Mouse (Mus musculus): ENCODE data around the gene 4930548H24Rik.
"Not testable (repeated sequence)": the region's sequence is repeated elsewhere in the genome, so short reads cannot be mapped to it uniquely, and the experiment has no call there.

The 4930548H24Rik gene

GRCm38 (mm10) chr5:31485440-31485839, at the start of gene 4930548H24Rik:
TSS of gene 4930548H24Rik (plus strand) at chr5:31485740.
- no peak for DNase-seq

- no peak for DNase-seq
These were observed 34.2 kb upstream of the 4930548H24Rik start for GRCm38 (mm10) chr5:31451336-31451735.

GRCm38 (mm10) chr5:31451878-31452561, 33.5 kb upstream of the 4930548H24Rik start, which contains the start of gene Zfp512:
TSS of gene Zfp512 (plus strand) at chr5:31452431.
- peak; percentile 89 for DNase-seq

GRCm38 (mm10) chr5:31452562-31452878, 33.0 kb upstream of the 4930548H24Rik start:
- DNase-seq = no peak

GRCm38 (mm10) chr5:31452886-31453410, 32.6 kb upstream of the 4930548H24Rik start:
- DNase-seq = no peak

GRCm38 (mm10) chr5:31467798-31468197, 17.7 kb upstream of the 4930548H24Rik start:
- no peak for DNase-seq

GRCm38 (mm10) chr5:31469711-31470110, 15.8 kb upstream of the 4930548H24Rik start:
- DNase-seq = no peak

GRCm38 (mm10) chr5:31470334-31470733, 15.2 kb upstream of the 4930548H24Rik start:
- DNase-seq = peak; percentile 56

GRCm38 (mm10) chr5:31480536-31480935, 5.0 kb upstream of the 4930548H24Rik start:
- no peak for DNase-seq

- no peak for DNase-seq
These were observed 2.3 kb downstream of the 4930548H24Rik start for GRCm38 (mm10) chr5:31487889-31488288.

GRCm38 (mm10) chr5:31489116-31489769, 3.7 kb downstream of the 4930548H24Rik start:
- no peak for DNase-seq

- no peak for DNase-seq
These were observed 6.5 kb downstream of the 4930548H24Rik start for GRCm38 (mm10) chr5:31492031-31492430.

- peak; percentile 90 for DNase-seq
These were observed 9.2 kb downstream of the 4930548H24Rik start, which contains the start of gene Gpn1 for GRCm38 (mm10) chr5:31494513-31495297. TSS of gene Gpn1 (plus strand) at chr5:31494741.

- no peak for DNase-seq
These were observed 19.3 kb downstream of the 4930548H24Rik start for GRCm38 (mm10) chr5:31504843-31505242.

GRCm38 (mm10) chr5:31512481-31512880, 26.9 kb downstream of the 4930548H24Rik start:
- no peak for DNase-seq

GRCm38 (mm10) chr5:31520556-31520955, 35.0 kb downstream of the 4930548H24Rik start:
- DNase-seq = no peak

GRCm38 (mm10) chr5:31526354-31527116, 41.0 kb downstream of the 4930548H24Rik start, which contains the start of gene Slc4a1ap:
TSS of gene Slc4a1ap (plus strand) at chr5:31526995.
- peak; percentile 66 for DNase-seq

GRCm38 (mm10) chr5:31527117-31527680, 41.7 kb downstream of the 4930548H24Rik start:
- no peak for DNase-seq

GRCm38 (mm10) chr5:31527707-31528106, 42.2 kb downstream of the 4930548H24Rik start, which contains the start of gene Supt7l:
TSS of gene Supt7l (minus strand) at chr5:31527807.
- DNase-seq = not testable (repeated sequence)

GRCm38 (mm10) chr5:31528560-31528959, 43.0 kb downstream of the 4930548H24Rik start:
- no peak for DNase-seq

GRCm38 (mm10) chr5:31535228-31535627, 49.7 kb downstream of the 4930548H24Rik start:
- DNase-seq = no peak
